Mouse (Mus musculus) lung, postnatal 0 days (tissue): ENCODE data around the gene Setdb1. TPM values are rescaled to one million over a fixed set of nuclear protein-coding genes. Genes with fewer than 3 reads are reported as not detected.

Experiments used
- ATAC-seq: fragments of 200-750 bp; cut with Nextera tagmentation; 2 replicates; pipeline ENCODE4 v1.8.0; 2017; ENCODE audit warnings: moderate library complexity
- DNase-seq: peaks from one replicate; pipeline ENCODE4 v3.0.0-alpha.2; 2016; ENCODE audit warnings: low spot score
- H3K27ac ChIP-seq: fragments of 300-500 bp; sonication (generic); 2 replicates; pipeline ENCODE4 v1.5.1; 2014; ENCODE audit warnings: antibody characterized with exemption, mild to moderate bottlenecking, low read length, mixed read lengths
- H3K27me3 ChIP-seq: fragments of 300-500 bp; sonication (generic); replicated peaks from 2 replicates; pipeline ENCODE4 v1.6.1; 2014; ENCODE audit warnings: low read length, mixed read lengths; ENCODE audit not compliant: insufficient read depth
- H3K36me3 ChIP-seq: fragments of 300-500 bp; sonication (generic); 2 replicates; pipeline ENCODE4 v1.6.1; 2014; ENCODE audit warnings: low read length, mixed read lengths; ENCODE audit not compliant: insufficient read depth
- H3K4me1 ChIP-seq: fragments of 300-500 bp; sonication (generic); 2 replicates; pipeline ENCODE4 v1.6.1; 2014; ENCODE audit warnings: antibody characterized with exemption, low read depth, low read length, mixed read lengths; ENCODE audit not compliant: insufficient read depth
- H3K4me2 ChIP-seq: fragments of 300-500 bp; sonication (generic); replicated peaks from 2 replicates; pipeline ENCODE4 v1.6.1; 2014; ENCODE audit warnings: low read depth, mild to moderate bottlenecking, low read length, moderate library complexity, mixed read lengths
- H3K4me3 ChIP-seq: fragments of 300-500 bp; sonication (generic); 2 replicates; pipeline ENCODE4 v1.5.1; 2014; ENCODE audit warnings: low read depth, low read length
- H3K9ac ChIP-seq: fragments of 300-500 bp; sonication (generic); replicated peaks from 2 replicates; pipeline ENCODE4 v1.6.1; 2014; ENCODE audit warnings: low read depth, mild to moderate bottlenecking
- H3K9me3 ChIP-seq: fragments of 300-500 bp; sonication (generic); 2 replicates; pipeline ENCODE4 v1.6.1; 2016; ENCODE audit warnings: low read length, mixed read lengths
- CTCF ChIP-seq: IDR thresholded peaks from 2 replicates; pipeline ENCODE4 v1.5.1; 2016; ENCODE audit warnings: antibody characterized with exemption, mild to moderate bottlenecking
- EP300 ChIP-seq: IDR thresholded peaks from 2 replicates; pipeline ENCODE4 v1.6.1; 2016; ENCODE audit warnings: antibody characterized with exemption, mild to moderate bottlenecking, control low read depth
- WGBS: fragments of 180-500 bp; shearing (Covaris S2); extraction: QIAGEN DNeasy Blood & Tissue Kit; methylation state at CpG from one replicate; pipeline ENCODE4 v1.1.7; 2014; 5-methylcytosine and 5-hydroxymethylcytosine counted together
- polyA plus RNA-seq: library from polyadenylated mRNA; unstranded; fragments of >200 nt; fragmentation: Nextera tagmentation; extraction: Ambion mirVana; gene quantifications from 2 replicates; pipeline ENCODE4 v1.2.1, GENCODE M21; 2015

Setdb1 gene
- polyA plus RNA-seq, 1 experiment from 2014 or later: 11.5 TPM

GRCm38 (mm10) chr3:95296103-95296469 lies 60.9 kb downstream of the Setdb1 start:
- ATAC-seq: peak; percentile 62
- no peak overlapping the region for H3K4me3 ChIP-seq
- H3K4me2 ChIP-seq: no peak overlapping the region
- peak; percentile 76 for TF ChIP-seq CTCF
- 0 out of 2 replicates have a peak, but pooled peaks have one; percentile 12 for TF ChIP-seq EP300
- H3K36me3 ChIP-seq: peaks cover 18% of the 10 kb centered on the region; the same call in 1 of the 2 replicates
- H3K9me3 ChIP-seq: no peaks in the 10 kb centered on the region
- DNase-seq: peak; percentile 87
- WGBS: 10% methylated on average over 5 of the region's 5 CpGs
- H3K4me1 ChIP-seq: peaks cover 3% of the 10 kb centered on the region; the same call in 1 of the 2 replicates
- H3K27ac ChIP-seq: no peak overlapping the region
- no peak overlapping the region for H3K9ac ChIP-seq
- H3K27me3 ChIP-seq: no peaks in the 10 kb centered on the region

DNA sequence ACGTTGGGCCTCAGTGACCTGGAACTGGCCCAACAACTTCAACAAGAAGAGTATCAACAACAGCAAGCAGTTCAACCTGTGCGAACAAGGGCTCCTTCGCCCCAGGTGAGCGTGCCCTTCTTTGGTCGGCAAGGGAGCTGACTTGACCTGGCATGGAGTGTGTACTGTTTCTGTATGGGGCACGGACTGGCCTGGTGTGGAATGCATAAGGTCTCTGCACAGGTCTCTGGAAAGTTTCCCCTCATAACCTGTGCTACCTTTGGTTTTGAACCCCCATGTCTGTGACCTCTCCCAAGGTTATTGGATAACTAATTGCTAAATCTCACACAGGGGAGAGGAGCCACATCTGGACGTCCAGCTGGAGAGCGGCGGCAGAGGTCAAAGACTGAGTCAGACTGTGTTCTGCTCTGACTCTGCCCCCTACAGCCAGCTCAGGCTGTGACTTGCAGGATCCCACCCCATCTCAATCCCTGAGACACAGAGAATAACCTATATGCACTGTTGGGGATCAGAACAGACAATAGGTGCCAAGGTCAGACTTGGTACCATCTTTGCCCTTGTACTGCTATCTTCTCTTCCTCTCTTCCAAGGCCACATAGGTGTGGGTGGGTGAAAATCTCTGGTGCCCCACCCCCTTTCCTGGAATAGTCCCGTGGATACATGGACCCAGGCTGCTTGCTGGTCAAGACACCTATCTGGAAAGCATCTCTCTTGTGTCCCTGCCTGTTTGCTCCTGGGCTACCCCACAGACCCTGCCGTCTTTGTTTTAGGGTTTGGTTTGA lies 61.5 kb downstream of the Setdb1 start:
- Histone ChIP-seq H3K27ac (no peak overlapping the region), H3K36me3 (peaks cover 18% of the 10 kb centered on the region; the same call in 1 of the 2 replicates), H3K4me1 (peaks cover 3% of the 10 kb centered on the region; the same call in 1 of the 2 replicates), H3K4me2 (no peak overlapping the region), H3K4me3 (no peak overlapping the region), H3K9ac (no peak overlapping the region), H3K27me3 (no peaks in the 10 kb centered on the region), H3K9me3 (no peaks in the 10 kb centered on the region)
- ATAC-seq (no peak), DNase-seq (no peak)
- TF ChIP-seq EP300 (no peak), CTCF (no peak)
- 54% methylated on average over 11 of the region's 11 CpGs for WGBS

DNA sequence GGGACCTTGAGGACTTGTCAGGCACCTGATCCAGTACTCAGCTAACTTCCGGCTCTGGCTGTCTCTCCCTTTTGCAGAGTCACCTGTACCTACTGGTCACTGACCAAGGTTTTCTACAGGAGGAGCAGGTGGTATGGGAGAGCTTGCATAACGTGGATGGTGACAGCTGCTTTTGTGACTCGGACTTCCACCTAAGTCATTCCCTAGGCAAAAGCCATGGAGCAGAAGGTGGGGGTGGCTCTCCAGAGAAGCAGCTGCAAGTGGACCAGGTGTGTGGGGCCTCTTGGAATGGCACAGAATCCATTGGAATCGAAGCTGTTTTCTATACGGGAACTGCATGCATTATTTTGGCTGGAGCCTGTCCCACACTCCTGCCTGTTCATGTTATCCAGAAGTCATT lies 62.3 kb downstream of the Setdb1 start:
- no peak overlapping the region for H3K4me3 ChIP-seq
- 84% methylated on average over 5 of the region's 5 CpGs for WGBS
- H3K9ac ChIP-seq: no peak overlapping the region
- no peaks in the 10 kb centered on the region for H3K27me3 ChIP-seq
- H3K4me1 ChIP-seq: peaks cover 3% of the 10 kb centered on the region; the same call in 1 of the 2 replicates
- DNase-seq: no peak
- no peaks in the 10 kb centered on the region for H3K9me3 ChIP-seq
- no peak overlapping the region for H3K27ac ChIP-seq
- ATAC-seq: no peak
- TF ChIP-seq EP300 (no peak), CTCF (no peak)
- no peak overlapping the region for H3K4me2 ChIP-seq
- H3K36me3 ChIP-seq: peaks cover 21% of the 10 kb centered on the region; the same call in 1 of the 2 replicates

- Histone ChIP-seq H3K36me3 (peaks cover 23% of the 10 kb centered on the region; the same call in 1 of the 2 replicates), H3K9me3 (no peaks in the 10 kb centered on the region), H3K4me1 (peaks cover 3% of the 10 kb centered on the region; the same call in 1 of the 2 replicates), H3K27me3 (no peaks in the 10 kb centered on the region), H3K4me2 (no peak overlapping the region), H3K4me3 (no peak overlapping the region), H3K27ac (0 out of 2 replicates have a peak overlapping the region, but pooled peaks have one; percentile 35), H3K9ac (no peak overlapping the region)
- ATAC-seq: no peak
- TF ChIP-seq EP300: no peak
- no peak for TF ChIP-seq CTCF
- no peak for DNase-seq
- 80% methylated on average over 7 of the region's 7 CpGs for WGBS
Observed at GRCm38 (mm10) chr3:95294316-95294715, 62.7 kb downstream of the Setdb1 start.

DNA sequence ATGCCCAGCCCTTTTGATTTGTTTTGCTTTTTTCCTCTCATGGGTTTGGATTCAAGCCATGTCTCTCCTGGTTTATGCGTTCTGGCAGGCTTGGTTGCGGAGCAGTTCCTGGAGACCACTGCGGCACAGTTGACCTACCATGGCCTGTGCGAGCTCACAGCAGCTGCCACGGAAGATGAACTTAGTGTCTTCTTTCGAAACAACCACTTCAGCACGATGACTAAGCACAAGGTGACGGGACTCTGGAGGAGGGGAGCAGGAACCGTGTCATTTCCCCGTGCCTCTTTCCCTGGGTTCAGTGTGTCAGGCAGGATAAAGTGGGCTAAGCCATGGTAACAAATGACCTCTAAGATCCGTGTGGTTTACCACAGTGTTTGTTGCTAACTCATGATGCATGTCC lies 63.5 kb downstream of the Setdb1 start:
- Histone ChIP-seq H3K9me3 (no peaks in the 10 kb centered on the region), H3K27ac (no peak overlapping the region), H3K4me2 (no peak overlapping the region), H3K36me3 (peaks cover 26% of the 10 kb centered on the region; the same call in 1 of the 2 replicates), H3K27me3 (no peaks in the 10 kb centered on the region), H3K9ac (no peak overlapping the region), H3K4me1 (peaks cover 3% of the 10 kb centered on the region; the same call in 1 of the 2 replicates), H3K4me3 (no peak overlapping the region)
- WGBS: 49% methylated on average over 11 of the region's 11 CpGs
- peak; percentile 32 for ATAC-seq
- peak; percentile 63 for DNase-seq
- no peak for TF ChIP-seq CTCF
- TF ChIP-seq EP300: no peak

DNA sequence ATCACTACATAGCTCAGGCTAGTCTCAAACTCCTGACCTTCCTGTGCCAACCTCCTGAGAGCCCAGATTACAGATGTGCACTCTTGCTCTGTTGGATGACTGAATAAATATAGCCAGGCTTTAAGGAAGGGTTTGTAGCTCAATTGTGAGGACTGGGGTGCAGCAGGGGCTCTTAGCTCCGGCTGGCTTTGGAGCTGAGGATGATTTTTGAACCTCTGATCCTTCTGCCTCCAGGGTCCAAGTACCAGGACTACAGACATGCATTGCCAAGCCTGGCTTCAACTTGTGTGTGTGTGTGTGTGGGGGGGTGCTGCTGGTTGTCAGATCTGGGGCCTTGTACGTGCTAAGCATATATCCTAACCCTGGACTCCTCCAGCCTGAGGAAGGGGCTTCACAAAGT lies 64.1 kb downstream of the Setdb1 start:
- 90% methylated on average over 2 of the region's 2 CpGs for WGBS
- Histone ChIP-seq H3K27me3 (no peaks in the 10 kb centered on the region), H3K9ac (no peak overlapping the region), H3K27ac (no peak overlapping the region), H3K4me3 (no peak overlapping the region), H3K4me2 (no peak overlapping the region), H3K36me3 (peaks cover 31% of the 10 kb centered on the region; the same call in 1 of the 2 replicates), H3K4me1 (peaks cover 3% of the 10 kb centered on the region; the same call in 1 of the 2 replicates), H3K9me3 (no peaks in the 10 kb centered on the region)
- TF ChIP-seq EP300: no peak
- no peak for TF ChIP-seq CTCF
- DNase-seq (no peak), ATAC-seq (no peak)
